Mouse (Mus musculus): ENCODE data around the gene Tssk2.

Gene Tssk2

GRCm38 (mm10) chr16:17949421-17949877 lies 51.0 kb downstream of the Tssk2 start:
- peak; percentile 34 for DNase-seq (ENCODE audit: low spot score)
